Mouse (Mus musculus) naive thymus-derived CD4-positive, alpha-beta T cell, adult 2 months (primary cell): ENCODE measurements around the gene Camk2d.

Experiments
- DNase-seq: peaks from one replicate; pipeline ENCODE4 v3.0.0-alpha.2; 2011; ENCODE audit warnings: low read depth

The Camk2d gene

DNA sequence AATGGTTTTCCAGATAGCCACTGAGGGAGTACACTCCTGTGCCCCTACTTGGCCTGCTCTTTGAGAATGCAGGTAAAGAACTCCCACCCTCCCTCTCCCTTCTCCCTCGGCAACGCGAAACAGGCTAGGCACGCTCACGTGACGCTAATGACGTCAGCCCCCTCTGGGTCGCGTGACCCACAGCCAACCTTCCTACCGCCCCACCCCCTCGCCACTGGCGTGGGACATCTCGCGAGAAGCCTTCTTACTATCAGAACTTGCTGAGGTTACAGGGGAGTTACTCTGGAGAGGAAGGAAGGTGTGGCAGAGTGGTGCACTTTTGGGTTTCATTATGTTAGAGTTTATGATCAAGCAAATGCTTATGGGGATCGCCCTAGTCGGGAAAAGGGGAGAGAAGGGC, at the start of gene Camk2d:
TSS of gene Camk2d (plus strand) at position 217 of the 400 bp plus-strand sequence.
- peak; percentile 99 for DNase-seq

DNA sequence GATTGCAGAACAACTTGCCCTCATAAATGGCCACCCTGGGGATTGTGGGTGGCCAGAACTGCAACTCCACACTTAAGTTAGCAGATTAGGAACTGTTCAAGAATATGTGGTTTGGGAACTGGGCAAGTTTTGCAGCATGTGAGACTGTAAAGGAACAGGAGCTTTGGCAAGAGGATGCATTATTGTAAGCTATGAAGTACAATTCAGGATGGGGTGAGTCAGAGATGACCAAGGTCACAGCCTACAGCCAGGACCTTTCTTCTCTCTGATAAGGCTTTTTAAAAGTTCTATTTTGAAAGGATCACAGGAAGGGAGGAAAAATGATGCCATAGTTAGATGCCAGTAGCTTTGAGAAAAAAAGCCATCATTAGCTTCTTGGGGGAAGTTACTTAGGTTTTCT, 48.2 kb upstream of the Camk2d start:
- no peak for DNase-seq

DNA sequence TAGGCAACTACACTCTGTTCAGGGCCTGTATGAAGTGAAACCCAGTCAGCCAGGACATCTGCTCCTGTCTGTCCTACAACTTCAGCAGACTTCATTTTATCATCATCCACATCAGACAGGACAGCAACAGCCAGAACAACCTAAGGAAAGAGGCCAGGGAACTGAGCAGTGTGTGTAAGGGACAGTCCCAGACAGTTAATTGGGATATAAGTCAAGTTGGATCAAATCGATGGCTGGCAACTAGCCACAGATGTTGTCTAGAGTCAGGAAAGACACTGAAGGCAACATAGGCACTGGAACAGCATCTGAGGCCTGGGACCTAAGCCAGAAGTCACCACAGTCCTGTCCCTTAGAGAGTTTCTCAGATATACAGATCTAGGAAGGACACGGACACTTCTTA, 32.5 kb upstream of the Camk2d start:
- DNase-seq = no peak

DNA sequence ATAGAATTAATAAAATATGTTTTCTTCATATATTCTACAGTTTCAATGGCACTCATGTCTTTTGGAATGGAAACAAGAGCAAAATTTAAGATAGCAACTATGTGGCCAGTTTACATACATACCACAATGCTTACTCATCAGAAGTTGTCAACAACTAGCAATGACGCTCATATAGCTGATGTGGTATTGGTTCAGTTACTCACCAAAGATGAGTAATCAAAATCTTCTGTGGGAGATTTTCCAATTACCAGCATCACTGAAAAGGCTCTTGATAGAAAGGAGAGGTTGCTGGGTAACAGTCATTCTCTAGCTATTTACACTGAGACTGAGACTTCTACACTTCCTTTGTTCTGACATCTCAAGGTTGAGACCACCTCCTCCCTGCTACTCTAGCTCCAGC, 25.5 kb upstream of the Camk2d start:
- no peak for DNase-seq

DNA sequence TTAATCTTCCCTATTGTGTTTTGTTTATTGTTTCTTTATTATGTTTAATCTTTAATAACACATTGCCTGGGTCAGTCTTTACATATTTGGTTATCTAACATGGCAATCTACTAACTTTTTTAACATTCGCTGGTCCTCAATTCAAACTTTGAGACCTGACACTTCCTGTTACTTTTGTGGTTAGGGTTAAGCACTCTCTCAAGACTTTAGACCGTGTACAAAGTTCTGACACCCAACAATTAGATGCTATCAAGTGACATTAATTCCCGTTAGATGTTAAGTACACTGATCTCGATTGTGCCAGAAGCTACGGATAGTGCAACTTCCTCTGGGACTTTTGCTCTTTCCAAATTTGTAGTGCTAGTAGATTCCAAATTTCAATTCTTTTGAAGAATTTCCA, 23.2 kb upstream of the Camk2d start:
- DNase-seq = no peak

DNA sequence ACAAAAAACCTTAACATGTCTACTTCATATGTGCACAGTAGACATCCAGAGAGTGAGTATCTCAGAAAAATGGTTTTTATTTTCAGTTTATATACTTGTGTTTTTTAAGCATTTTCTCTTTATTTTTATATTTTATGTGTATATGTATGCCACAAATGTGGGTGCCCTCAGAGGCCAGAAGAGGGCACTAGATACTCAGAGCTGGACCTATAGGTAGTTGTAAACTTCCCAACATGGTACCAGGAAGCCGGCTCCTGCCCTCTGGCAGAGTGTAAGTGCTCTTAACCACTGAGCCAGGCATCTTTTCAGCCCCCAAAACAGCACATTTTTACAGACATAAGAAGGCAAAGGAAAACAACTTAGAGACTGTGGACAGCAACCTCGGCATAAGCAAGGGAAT, 20.2 kb upstream of the Camk2d start:
- DNase-seq = peak; percentile 55

DNA sequence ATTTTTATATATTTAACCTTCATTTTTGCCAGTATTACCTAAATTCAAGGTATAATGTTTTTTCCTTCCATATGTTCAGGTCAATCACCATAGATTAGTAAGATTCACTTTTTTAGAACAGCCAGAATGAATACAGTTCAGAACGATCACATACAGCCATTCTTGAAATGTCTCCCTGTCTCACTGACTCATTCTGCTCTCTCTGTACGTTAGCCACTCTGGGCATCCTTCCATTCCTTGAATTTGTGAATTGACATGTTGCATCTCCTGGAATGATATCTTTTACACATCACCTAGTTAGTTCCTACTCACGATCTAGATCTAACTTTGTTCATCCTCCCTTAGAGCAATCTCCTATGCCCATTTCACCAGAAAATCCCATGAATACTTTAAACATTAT, 10.0 kb upstream of the Camk2d start:
- DNase-seq = no peak

DNA sequence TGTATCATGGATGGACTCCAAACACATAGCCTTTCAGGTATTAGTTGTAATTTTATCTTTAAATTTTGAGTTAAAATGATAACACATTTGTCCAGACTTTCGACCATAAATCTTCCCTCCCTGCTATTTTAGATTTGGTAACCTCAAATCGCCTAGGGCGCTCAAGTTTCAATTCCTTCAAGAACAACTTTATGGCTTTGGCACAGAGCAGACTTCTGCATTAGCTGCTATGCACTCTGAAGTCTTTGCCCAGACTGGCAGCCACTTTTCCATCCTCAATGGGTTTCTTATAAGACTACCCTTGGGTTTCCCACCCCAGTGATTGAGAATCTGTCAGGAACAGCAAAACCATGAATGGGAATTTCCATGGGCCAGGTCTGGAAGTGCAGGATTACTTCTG, 8.6 kb upstream of the Camk2d start:
- no peak for DNase-seq

DNA sequence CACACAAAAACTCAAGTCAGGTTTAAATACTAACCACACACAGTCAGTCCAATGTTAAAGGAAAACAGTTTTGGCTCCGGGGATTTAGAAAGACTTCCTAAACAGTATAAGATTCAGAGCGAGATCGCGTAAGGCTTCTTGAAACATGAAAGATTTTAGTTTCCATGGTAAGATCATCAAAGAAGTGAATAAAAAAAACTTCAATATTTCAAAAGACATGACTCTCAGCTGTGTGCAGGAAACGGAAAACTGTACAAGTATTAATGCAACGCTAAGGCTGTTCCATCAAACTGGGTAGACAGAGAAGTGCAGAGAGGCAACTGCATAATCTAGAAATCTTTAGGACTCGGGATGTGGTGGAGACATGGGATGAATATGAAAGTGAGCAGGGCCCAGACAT, 6.5 kb upstream of the Camk2d start:
- peak; percentile 79 for DNase-seq

DNA sequence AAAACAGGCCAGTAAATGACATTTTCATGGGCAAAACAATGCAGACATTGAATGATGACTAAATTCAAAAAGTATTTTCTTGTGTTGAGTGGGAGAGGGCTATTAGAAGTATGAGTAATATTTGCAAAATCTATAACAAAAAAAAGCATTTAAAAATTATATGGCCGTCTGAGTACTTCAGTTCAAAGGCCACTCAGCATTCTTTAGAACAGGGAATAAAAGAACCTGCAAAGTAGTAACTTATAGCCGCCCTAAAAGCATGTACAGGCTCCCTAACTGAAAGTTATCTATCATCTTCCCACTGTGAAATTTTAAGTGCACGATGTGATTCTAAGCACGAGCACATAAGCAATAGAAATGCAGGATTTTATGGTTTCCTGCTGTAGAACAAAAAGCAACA, 646 bp upstream of the Camk2d start:
- DNase-seq = no peak

DNA sequence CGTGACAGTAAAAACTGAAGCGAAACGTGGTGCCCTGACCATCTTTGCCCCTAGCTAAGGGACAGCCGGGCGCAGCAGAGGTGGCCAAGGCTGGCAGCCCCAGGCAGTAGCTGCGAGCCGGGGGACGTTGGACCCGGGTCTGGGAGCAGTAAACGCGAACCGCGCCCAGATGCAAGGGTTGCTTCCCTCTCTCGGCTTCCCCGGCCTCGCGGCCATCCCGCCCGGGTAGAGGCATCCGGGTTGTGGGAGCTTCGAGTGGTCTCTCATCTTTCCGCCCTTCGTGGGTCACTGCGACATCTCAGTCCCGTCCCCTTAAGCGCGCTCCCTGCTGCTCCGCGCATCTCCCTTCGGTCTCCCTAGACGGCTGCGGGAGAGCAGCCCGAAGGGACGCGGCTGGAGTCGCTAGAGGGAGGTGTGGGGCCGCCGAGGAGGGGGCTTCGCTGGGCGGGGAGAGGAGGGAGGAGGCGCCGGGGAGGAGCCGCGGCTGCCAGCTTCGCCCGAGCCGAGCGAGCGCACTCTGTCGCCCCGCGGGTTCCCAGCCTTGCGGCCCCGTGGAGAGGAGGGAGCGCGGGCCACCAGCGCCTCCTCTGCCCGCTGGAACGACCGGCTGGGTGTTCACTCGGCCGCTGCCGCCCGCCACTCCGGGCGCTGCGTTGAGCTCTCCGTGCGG, 524 bp downstream of the Camk2d start:
- DNase-seq = peak; percentile 87

DNA sequence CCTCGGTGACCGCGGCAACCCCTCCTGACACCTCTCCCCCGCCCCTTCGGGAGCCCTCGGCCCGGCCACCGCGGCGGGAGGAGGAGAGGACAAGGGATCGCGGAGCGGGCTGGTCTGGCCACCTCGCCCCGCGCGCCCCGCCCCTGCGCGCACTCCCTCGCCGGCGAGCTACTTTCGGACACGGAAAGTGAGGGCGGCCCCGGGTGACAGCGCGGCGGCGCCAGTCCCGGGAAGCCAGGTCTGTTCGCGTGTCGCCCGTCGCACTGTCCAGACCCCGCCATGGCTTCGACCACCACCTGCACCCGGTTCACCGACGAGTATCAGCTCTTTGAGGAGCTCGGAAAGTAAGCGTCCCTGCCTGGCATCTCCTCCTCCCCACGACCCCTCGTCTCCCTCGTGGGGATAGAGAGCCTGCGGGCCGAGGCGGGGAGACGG, 1.1 kb downstream of the Camk2d start:
- DNase-seq = no peak

DNA sequence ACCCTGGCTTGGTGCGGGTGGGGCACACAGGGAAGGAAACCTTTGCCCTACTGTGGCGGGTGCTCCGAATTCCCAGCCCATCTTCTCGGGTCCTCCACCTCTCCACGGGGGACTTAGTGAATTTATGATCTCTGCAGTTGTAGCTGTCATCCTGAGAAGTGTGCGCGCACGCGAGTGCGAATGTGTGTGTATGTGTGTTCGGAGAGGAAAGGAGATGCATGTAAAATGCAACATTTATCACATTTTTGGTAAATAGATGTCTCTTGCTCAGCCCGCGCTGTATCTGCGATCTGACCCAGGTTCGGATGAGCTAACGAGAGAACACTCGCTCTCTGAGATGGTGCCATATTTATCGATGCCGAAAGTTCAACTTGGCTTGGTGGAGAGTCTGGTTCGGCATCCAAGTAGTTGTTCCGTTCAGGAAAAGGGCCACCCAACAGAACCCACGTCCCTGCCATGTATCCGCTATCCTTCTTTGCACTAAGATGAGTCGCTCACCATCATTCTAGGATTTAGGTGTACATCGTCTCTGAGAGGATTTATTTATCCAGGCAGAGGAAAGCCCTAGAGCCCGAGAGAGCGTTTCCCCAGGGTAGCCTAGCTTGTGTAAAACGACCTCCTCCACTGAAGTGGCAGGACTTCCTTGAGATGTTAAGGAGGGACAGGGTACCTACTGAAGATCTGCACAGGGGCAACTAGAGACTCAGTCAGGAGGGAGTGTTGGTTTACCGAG, 1.7 kb downstream of the Camk2d start:
- DNase-seq = peak; percentile 69

DNA sequence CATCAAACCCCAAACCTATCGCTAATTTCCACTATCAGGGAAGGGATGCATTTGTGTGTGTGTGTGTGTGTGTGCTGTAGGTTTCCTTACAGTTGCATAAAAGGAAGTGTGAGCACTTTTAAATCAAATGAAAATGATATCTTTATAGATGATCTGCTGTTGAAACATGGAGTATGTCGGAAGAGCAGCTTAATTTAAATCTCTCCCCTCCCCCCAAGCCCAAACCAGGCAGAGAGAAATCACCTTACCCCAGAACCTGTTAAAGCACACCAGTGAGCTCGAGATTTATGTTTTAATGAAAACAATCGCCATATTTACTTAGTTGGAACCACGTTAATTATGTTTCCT, 2.2 kb downstream of the Camk2d start:
- peak; percentile 64 for DNase-seq

DNA sequence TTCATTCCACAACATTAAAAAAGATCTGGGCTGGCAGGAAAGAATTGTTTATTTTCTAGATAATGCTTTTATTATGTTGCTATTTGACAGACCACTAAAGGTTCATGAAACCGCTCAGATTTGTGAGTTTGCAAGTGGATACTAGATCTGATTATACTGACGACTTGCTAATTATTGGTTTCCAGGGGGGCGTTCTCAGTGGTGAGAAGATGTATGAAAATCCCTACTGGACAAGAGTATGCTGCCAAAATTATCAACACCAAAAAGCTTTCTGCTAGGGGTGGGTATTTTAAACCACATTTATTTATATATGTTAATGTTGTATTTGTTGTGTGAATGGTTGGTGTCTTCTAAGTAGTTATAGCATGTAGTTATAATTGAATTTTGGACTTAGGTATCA, 2.8 kb downstream of the Camk2d start:
- no peak for DNase-seq

DNA sequence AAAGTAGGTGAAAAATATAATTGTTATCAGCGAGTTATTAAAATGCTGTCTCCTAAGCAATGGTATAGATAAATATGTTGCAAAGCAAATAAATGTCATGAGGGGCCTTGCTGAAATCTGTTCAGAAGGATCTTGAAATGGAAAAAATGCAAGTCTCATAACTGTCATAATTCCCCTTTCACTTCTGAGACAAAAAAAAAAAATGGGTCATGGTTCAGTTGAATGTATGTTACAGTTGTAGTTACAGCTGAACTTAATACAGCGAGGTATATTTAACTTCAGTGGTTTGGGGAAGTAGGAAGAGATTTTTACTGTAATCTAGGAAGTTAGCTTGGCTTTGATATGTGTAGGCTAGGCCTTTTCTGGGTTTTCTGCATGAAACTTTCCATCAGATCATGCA, 3.2 kb downstream of the Camk2d start:
- DNase-seq = no peak

DNA sequence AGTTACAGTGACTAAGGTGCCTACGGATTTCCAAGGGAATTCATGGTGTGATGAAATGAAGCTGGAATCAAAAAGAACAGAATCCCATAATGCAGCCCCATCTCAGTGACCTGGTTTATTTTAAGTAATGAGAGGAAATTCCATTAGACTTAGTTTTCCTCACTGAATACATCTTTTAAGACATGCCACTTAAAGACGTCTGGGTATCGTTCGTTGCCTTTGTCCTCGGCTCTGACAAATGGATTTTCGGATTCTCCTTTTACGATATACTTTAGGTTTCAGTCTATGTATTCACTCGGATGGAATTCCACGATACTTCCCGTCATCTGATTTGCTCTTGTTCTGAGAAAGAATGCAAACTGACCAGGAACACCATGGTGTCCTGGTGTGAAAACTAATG, 3.8 kb downstream of the Camk2d start:
- no peak for DNase-seq

DNA sequence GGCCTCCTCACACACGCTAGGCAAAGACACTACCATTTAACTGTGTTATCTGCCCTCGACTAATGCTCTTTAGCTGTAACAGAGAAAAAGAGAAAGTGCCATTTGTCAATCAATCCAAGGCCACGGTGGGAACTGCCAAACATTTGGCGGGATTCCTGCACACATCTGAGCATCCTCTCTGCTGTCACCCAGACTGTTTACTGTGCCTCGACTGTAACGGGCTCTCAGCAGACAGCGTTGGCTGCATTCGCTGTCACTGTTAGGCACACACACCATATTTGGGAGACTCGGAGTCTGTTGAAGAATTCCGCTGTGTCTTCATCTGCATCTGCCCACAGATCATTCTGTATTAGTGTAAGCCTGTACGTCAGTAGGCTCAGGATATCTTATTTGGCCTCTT, 6.7 kb downstream of the Camk2d start:
- DNase-seq = no peak

DNA sequence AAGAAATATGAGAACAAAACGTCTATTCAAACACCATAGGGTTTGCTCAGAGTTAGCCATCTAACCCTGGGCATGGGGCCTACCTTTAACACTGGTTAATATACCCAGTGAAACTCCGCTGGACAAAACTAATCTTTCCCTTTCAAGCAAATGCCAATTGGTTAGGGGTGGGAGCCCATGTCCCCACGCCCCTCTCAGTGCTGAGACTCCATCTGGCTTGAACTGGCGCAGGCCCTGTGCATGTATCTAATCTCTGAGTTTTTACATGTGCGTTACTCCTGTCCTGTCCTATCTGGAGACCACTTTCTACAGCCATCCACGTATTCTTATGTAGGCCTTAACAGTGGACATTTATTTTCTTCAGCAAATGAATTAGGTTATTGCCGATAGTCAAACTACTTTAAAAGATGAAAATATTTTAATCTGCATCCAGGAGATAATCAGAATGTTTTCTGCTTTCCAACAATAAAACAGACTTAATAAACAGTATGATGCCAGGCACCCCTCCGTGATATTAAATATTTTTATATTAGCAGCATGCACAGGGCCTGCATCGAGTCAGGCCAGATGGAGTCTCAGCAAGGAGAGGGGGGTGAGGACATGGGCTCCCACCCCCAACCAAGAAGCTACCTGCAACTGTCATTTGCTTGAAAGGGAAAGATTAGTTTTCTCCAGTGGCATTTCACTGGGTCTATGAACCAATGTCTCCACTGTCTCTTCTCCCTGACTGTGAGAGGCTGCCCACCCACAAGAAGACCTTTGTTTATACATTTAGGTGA, 8.7 kb downstream of the Camk2d start:
- no peak for DNase-seq

DNA sequence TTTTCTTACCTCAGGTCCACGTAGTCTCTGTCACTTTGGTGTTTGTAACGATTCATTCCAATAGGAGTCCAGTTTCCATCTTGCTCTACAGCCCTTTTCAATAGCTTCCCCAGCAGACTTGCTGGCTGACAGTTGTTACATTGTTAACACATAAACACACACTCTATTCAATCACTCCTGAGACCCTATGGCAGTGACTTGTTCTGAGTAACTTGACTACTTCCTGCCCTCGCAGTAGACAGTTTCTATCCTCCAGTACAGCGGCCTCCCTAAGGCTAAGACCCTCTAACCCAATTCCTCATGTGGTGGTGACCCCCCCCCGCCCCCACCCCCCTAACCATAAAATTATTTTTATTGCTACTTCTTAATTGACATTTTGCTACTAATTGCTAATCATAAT, 13.2 kb downstream of the Camk2d start:
- peak; percentile 12 for DNase-seq

DNA sequence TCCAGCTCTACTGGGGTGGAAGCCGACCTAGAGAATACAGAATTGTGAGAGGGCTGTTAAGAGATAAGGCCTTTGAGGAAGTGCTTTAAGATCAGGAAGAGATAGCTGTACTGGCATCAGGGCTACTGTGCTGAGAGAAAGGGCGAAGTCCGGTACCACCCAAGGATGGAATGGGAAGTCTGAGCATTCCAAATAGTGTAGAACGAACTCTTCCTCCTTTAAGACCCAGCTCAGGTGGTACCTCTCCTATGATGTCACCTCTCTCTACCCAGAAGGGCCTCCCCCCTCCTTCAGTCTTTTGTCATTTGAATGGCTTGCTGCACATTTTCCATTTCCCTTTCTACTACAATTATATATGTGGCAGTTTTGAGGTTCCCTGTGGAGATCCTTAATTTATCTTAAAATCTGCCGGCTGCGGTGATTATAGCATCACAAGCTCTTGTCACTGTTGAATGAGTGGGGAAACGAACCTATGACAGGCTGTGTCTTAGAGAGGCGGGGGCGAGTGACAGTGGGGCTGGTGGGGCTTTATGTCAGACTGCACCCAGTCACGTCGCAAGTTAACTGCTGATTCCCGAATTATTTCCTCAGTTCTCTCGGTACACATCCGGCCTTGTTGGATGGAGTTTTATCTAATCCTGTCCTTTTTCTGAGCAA, 13.8 kb downstream of the Camk2d start:
- peak; percentile 47 for DNase-seq

DNA sequence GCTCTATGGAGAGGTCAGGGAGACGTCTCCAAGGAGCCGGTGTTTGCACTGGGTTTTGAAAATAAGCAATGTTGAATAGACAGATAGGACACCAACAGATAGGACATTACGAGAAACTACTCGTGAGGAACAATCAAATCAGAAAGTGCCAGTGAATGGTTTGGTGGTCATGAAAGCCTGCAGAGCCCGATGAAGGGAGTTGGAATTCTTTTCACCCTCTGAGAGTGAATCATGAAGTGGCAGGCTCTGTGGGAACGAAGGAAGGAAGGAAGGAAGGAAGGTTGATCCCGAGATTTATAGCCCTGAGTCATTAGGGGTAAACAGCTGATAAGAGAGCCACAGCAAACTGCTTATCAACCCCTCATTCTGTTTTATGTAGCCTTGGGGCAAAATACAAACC, 15.5 kb downstream of the Camk2d start:
- no peak for DNase-seq
